Mouse (Mus musculus) lung, embryonic 16.5 days (tissue): ENCODE measurements around the gene Nhsl1. TPM values are rescaled to one million over a fixed set of nuclear protein-coding genes. Genes with fewer than 3 reads are reported as not detected.

Experiments used
- ATAC-seq: fragments of 200-750 bp; cut with Nextera tagmentation; 2 replicates; pipeline ENCODE4 v1.8.0; 2017; ENCODE audit warnings: low read depth, mild to moderate bottlenecking, moderate library complexity
- H3K27ac ChIP-seq: fragments of 300-500 bp; sonication (generic); 2 replicates; pipeline ENCODE4 v1.5.1; 2014; ENCODE audit warnings: mild to moderate bottlenecking, control low read depth, low read length
- H3K27me3 ChIP-seq: fragments of 300-500 bp; sonication (generic); 2 replicates; pipeline ENCODE4 v1.6.1; 2014; ENCODE audit warnings: low read depth, low read length, mixed read lengths; ENCODE audit not compliant: control insufficient read depth, insufficient read depth
- H3K36me3 ChIP-seq: fragments of 300-500 bp; sonication (generic); 2 replicates; pipeline ENCODE4 v1.6.1; 2014; ENCODE audit warnings: low read length; ENCODE audit not compliant: control insufficient read depth, insufficient read depth
- H3K4me1 ChIP-seq: fragments of 300-500 bp; sonication (generic); replicated peaks from 2 replicates; pipeline ENCODE4 v1.6.1; 2014; ENCODE audit warnings: low read length, mixed read lengths; ENCODE audit not compliant: control insufficient read depth, insufficient read depth
- H3K4me2 ChIP-seq: fragments of 300-500 bp; sonication (generic); 2 replicates; pipeline ENCODE4 v1.6.1; 2014; ENCODE audit warnings: low read depth, low read length, control low read depth
- H3K4me3 ChIP-seq: fragments of 300-500 bp; sonication (generic); 2 replicates; pipeline ENCODE4 v1.5.1; 2014; ENCODE audit warnings: mild to moderate bottlenecking, low read length, control low read depth
- H3K9ac ChIP-seq: fragments of 300-500 bp; sonication (generic); 2 replicates; pipeline ENCODE4 v1.6.1; 2014; ENCODE audit warnings: low read length, control low read depth
- H3K9me3 ChIP-seq: fragments of 300-500 bp; sonication (generic); 2 replicates; pipeline ENCODE4 v1.6.1; 2016; ENCODE audit warnings: low read length; ENCODE audit not compliant: control insufficient read depth
- WGBS: fragments of 180-500 bp; shearing (Covaris S2); extraction: QIAGEN DNeasy Blood & Tissue Kit; methylation state at CpG from one replicate; pipeline ENCODE4 v1.1.7; 2014; 5-methylcytosine and 5-hydroxymethylcytosine counted together
- polyA plus RNA-seq: library from polyadenylated mRNA; unstranded; fragments of >200 nt; fragmentation: Nextera tagmentation; extraction: Ambion mirVana; gene quantifications from 2 replicates; pipeline ENCODE4 v1.2.1, GENCODE M21; 2015

The Nhsl1 gene
- polyA plus RNA-seq, 1 experiment from 2014 or later, result 4.6 TPM

DNA sequence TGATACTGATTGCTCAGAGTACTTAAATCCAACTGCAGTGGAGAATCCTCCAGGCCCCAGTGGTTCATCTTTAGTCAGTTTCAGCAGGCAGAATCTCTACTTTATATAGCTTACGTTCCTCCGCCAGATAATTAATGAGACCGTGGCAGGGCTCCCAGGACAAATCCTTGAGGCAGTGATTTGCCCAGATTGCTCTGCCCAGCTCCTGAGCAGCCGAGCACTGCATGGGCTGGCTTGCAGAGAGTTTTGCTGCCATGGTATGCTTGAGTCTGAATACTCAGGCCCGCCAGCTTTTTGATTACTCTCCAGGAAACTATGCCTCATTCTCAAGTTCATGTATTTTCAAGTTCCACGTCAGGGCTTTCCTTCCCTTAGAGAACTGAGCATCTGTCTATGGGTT, 156.3 kb downstream of the Nhsl1 start:
- Histone ChIP-seq H3K9ac (no peak overlapping the region), H3K27ac (no peak overlapping the region), H3K9me3 (no peaks in the 10 kb centered on the region), H3K36me3 (no peaks in the 10 kb centered on the region), H3K4me2 (no peak overlapping the region), H3K27me3 (no peaks in the 10 kb centered on the region), H3K4me3 (no peak overlapping the region), H3K4me1 (no peaks in the 10 kb centered on the region)
- 75% methylated on average over 6 of the region's 6 CpGs for WGBS
- no peak for ATAC-seq

DNA sequence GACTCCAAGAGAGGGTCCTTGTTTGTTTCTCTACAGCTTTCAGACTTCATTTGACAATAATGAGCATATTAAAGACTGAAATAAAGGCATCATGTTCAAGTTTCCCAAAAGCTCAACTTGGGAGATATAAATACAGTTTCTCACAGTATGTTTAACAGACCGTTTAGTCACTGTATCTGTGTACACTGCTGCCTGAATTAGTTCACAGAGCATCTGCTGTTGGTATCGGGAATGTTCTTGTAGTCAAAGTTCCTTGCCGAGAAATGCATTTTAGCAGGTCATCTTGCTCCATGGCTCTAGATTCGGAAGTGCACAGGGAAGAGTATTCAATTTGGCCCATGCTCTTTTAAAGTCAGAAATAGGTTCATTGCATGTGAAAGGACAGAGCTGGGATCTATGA, 159.5 kb downstream of the Nhsl1 start:
- WGBS, result 85% methylated on average over 4 of the region's 4 CpGs
- Histone ChIP-seq H3K36me3 (no peaks in the 10 kb centered on the region), H3K4me1 (no peaks in the 10 kb centered on the region; the same call in 1 of the 2 replicates), H3K27ac (no peak overlapping the region), H3K27me3 (no peaks in the 10 kb centered on the region), H3K4me2 (no peak overlapping the region), H3K9ac (no peak overlapping the region), H3K4me3 (no peak overlapping the region), H3K9me3 (no peaks in the 10 kb centered on the region)
- ATAC-seq, result no peak

DNA sequence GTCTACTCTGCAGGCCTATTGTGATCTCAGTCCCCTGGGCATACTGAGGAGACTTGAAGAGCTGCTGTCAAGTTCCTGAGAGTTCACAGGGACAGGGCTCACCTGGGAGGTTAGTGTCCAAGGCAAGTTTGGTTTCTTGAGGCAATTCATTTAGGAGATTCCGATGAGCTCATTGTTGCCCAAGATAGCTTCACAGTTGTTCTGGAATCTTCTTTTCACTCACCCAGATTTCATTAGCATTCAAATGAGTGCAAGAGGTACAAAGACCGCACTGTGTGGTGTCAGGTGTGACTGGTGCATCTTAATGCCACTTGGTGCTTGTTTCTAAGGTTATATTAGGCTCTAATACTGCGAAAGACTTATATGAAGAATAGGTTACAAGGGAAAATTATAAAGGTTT, 160.5 kb downstream of the Nhsl1 start:
- H3K9ac ChIP-seq, result no peak overlapping the region
- no peaks in the 10 kb centered on the region for H3K27me3 ChIP-seq
- no peak overlapping the region for H3K4me2 ChIP-seq
- H3K9me3 ChIP-seq, result no peaks in the 10 kb centered on the region
- ATAC-seq, result no peak
- 88% methylated on average over 3 of the region's 3 CpGs for WGBS
- H3K4me1 ChIP-seq, result no peaks in the 10 kb centered on the region; the same call in 1 of the 2 replicates
- no peak overlapping the region for H3K4me3 ChIP-seq
- no peaks in the 10 kb centered on the region for H3K36me3 ChIP-seq
- H3K27ac ChIP-seq, result no peak overlapping the region

DNA sequence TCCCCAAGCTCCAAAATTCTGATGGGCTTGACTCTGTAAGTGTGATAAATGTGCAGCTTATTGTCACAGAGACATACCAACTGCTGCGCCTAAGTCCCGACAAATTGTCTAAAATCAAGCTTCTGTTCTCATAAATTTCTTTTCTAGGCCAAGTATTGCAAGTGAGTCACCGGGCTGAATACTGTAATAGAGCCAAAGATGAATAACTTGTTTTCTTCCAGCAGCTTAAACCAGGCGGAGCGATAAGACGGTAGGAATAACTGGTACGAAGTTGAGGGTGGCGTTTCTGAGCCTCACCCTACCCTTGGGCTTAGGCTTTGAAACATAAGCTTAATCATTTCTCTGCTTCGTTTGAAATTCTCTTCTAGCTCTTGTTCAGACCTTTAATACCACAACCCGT, 162.1 kb downstream of the Nhsl1 start:
- H3K27ac ChIP-seq, result no peak overlapping the region
- H3K9me3 ChIP-seq, result no peaks in the 10 kb centered on the region
- no peaks in the 10 kb centered on the region; the same call in 1 of the 2 replicates for H3K4me1 ChIP-seq
- H3K36me3 ChIP-seq, result no peaks in the 10 kb centered on the region
- no peak overlapping the region for H3K9ac ChIP-seq
- H3K4me2 ChIP-seq, result no peak overlapping the region
- no peaks in the 10 kb centered on the region for H3K27me3 ChIP-seq
- 79% methylated on average over 10 of the region's 10 CpGs for WGBS
- no peak for ATAC-seq
- no peak overlapping the region for H3K4me3 ChIP-seq

DNA sequence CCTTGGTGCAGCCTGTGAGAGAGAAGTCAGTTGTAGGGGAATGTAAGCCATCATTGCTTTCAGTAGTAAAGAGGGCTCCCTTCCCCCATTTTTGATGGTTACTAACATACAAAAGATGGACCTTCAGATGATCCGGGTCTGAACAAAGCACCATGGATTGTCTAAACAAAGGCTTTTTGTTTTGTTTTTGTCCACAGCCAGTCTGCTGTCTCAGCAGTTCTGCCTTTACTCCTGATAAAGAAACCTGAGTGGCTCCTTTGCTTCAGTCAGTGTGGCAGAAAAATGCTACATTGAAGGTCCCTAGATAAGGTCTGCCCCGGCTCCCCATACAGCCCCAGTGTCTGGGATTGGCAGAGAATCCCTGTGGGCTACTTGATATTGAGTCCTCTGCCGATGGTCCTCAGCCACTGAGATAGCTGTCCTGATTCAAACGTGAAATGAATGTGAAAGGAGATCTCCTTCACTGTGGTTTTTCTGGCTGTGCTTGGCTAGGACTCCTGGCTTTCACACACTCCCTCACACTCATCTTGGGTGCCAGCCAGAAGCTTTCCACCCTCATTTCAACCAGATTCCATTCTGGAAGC, 163.9 kb downstream of the Nhsl1 start:
- H3K27me3 ChIP-seq, result no peaks in the 10 kb centered on the region
- 10% methylated on average over 4 of the region's 4 CpGs for WGBS
- no peak overlapping the region for H3K4me3 ChIP-seq
- no peak for ATAC-seq
- H3K4me1 ChIP-seq, result no peaks in the 10 kb centered on the region; the same call in 1 of the 2 replicates
- no peaks in the 10 kb centered on the region for H3K9me3 ChIP-seq
- H3K9ac ChIP-seq, result no peak overlapping the region
- no peak overlapping the region for H3K4me2 ChIP-seq
- H3K36me3 ChIP-seq, result no peaks in the 10 kb centered on the region
- H3K27ac ChIP-seq, result no peak overlapping the region

DNA sequence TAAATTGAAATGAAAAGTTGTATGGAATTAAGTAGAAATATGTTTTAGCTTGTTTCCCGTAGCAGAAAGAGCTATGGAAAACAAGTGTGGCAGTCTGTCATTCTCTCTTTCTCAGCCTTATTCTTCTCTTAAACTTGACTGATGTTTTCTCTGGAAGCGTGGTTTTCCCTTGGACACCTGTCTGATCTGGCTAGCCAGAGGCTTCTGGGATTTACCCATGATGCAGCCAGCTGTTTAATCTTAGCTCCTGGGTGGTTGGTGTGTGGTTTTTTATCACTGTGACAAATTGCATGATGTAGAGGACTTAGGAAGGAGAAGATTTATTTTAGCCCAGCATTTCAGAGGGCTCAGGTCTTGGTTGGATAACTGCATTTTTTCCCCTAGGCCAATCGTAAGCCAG, 164.9 kb downstream of the Nhsl1 start:
- Histone ChIP-seq H3K27ac (no peak overlapping the region), H3K4me2 (no peak overlapping the region), H3K36me3 (no peaks in the 10 kb centered on the region), H3K4me3 (no peak overlapping the region), H3K9me3 (no peaks in the 10 kb centered on the region), H3K4me1 (no peaks in the 10 kb centered on the region; the same call in 1 of the 2 replicates), H3K9ac (no peak overlapping the region), H3K27me3 (no peaks in the 10 kb centered on the region)
- 78% methylated on average over 3 of the region's 3 CpGs for WGBS
- ATAC-seq, result no peak

DNA sequence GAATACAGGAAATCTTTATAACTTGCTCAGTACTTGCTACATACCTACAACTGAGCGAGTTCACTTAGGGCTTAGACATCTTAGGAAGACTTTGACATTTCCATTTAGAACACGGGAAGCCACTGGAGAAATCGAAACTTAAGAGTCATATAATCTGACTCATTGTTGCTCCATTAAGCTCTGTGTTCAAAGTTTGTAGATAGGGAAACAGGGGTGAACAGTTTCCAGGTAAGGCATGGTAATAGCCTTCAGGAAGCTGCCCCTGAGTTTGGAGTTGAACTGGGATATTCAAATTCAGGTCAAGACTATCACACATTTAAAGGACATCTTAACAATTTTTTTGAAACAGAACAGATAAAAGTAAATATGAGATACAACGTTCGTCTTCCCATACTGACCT, 165.9 kb downstream of the Nhsl1 start:
- 85% methylated on average over 5 of the region's 5 CpGs for WGBS
- no peak overlapping the region for H3K9ac ChIP-seq
- H3K4me1 ChIP-seq, result no peaks in the 10 kb centered on the region; the same call in 1 of the 2 replicates
- no peak overlapping the region for H3K27ac ChIP-seq
- H3K36me3 ChIP-seq, result no peaks in the 10 kb centered on the region
- H3K27me3 ChIP-seq, result no peaks in the 10 kb centered on the region
- H3K4me2 ChIP-seq, result no peak overlapping the region
- no peaks in the 10 kb centered on the region for H3K9me3 ChIP-seq
- H3K4me3 ChIP-seq, result no peak overlapping the region
- no peak for ATAC-seq

DNA sequence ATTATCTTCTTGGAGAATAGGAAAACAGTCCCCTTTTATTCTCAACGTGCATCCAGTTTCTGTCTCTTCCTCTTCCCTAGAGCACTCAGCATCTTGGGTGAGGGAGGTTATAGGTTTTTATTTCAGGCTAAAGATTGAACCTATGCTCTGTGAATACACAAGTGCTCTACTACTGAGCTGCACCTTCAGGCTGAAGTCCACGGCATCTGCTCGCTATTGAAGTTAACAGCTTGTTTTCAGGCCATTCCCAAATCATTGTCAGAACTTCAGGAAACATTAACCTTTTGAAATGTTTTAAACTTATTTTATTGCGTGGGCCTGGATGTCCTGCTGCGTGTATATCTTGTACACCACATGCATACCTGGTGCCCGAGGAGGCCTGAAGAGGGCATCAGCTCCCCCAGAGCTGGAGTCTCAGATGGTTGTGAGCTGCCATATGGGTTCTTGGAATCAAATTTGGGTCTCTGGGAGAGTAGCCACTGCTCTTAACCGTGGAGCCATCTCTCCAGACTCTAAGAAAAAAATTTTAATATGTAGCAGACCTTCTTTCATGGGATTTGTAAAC, 169.5 kb downstream of the Nhsl1 start:
- no peaks in the 10 kb centered on the region for H3K4me1 ChIP-seq
- no peak overlapping the region for H3K27ac ChIP-seq
- H3K9ac ChIP-seq, result no peak overlapping the region
- no peaks in the 10 kb centered on the region for H3K36me3 ChIP-seq
- no peaks in the 10 kb centered on the region for H3K27me3 ChIP-seq
- H3K4me3 ChIP-seq, result no peak overlapping the region
- H3K9me3 ChIP-seq, result no peaks in the 10 kb centered on the region
- 85% methylated on average over 7 of the region's 7 CpGs for WGBS
- H3K4me2 ChIP-seq, result no peak overlapping the region
- no peak for ATAC-seq

DNA sequence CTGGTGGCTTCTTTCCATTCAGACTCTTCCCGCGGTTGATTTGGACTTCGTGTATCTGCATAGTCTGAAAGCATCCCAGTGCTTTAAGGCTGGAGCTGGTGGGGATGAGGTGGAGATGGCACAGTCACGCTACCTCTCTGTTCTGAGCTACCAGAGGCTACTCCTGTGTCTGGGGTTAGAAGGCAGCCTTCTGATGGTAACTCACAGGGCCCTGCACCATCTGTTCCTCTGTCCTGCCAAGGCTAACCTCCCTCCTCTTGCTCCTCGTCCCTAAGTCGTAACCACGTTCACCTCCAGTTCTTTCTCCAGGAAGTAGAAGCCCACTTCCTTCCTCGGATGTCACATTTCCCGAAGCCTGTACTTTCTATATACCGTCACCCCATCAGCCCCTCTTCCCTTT, 171.2 kb downstream of the Nhsl1 start:
- 78% methylated on average over 10 of the region's 10 CpGs for WGBS

More for the DNA sequence above, 171.2 kb downstream of the Nhsl1 start:
- Histone ChIP-seq H3K36me3 (no peaks in the 10 kb centered on the region), H3K4me2 (no peak overlapping the region), H3K4me3 (no peak overlapping the region), H3K27me3 (no peaks in the 10 kb centered on the region), H3K9ac (no peak overlapping the region), H3K4me1 (no peaks in the 10 kb centered on the region), H3K9me3 (no peaks in the 10 kb centered on the region), H3K27ac (no peak overlapping the region)
- no peak for ATAC-seq
